Mouse (Mus musculus): ENCODE measurements around the gene Prkn.

DNA sequence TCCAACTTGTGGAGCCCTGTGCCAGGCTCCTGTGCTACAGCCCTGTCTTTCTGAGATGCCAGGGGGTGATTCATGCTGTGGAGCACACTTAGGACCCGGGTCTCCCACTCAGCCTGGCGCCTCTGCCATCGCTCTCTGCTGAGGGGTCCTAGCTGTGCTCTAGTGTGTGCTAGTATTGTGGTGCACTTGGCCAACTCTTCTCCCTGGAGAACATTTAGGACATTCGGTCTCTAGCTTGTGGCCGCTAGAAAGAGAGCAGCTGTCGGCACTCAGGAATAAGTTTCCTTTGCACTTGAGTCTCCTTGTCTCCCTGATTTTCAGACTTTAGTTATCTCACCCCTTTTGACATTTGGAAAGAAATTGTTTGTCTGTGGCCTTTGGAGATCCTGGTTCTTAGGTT is 725.5 kb downstream of the Prkn start:
- TF ChIP-seq CTCF (IDR thresholded peaks at IDR 0.05) (no peak), EP300 (IDR thresholded peaks at IDR 0.05) (no peak)

All from lung, postnatal 0 days (tissue).